Mouse (Mus musculus) stomach, postnatal 0 days (tissue): ENCODE data around the gene Mob1b.

Source experiments
- CTCF ChIP-seq: IDR thresholded peaks from 2 replicates; pipeline ENCODE4 v1.5.1; 2016; ENCODE audit warnings: antibody characterized with exemption, low read depth, mild to moderate bottlenecking, moderate library complexity
- EP300 ChIP-seq: optimal IDR thresholded peaks from 2 replicates; pipeline ENCODE3; 2016; ENCODE audit warnings: antibody characterized with exemption

DNA sequence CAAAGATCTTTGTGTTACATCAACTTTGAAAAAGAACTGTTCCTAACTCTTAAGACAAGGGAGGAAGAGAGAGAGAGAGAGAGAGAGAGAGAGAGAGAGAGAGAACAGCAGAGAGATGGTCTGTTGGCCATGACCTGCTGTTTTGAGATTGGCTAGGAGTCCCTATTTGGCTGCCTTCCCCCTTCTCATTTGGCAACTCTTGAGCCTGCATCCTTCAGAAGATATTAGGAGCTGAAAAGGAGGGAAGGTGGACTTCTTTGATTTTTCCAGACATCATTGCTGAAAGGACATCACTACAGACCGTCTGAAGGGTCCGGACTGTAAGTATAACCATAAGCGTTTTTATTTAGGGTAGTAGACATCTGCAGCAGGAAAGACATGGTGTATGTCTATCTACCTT is 73.0 kb downstream of the Mob1b start:
- TF ChIP-seq CTCF (no peak), EP300 (no peak)
